Mouse (Mus musculus) midbrain, embryonic 12.5 days (tissue): Measurements from ENCODE around the gene Glrp1. TPM values are rescaled to one million over a fixed set of nuclear protein-coding genes. Genes with fewer than 3 reads are reported as not detected.

Experiments used
- ATAC-seq: fragments of 200-750 bp; cut with Nextera tagmentation; 2 replicates; pipeline ENCODE4 v1.8.0; 2017; ENCODE audit warnings: low read depth, moderate TSS enrichment, moderate library complexity; ENCODE audit not compliant: low FRiP score
- H3K27ac ChIP-seq: fragments of 300-500 bp; sonication (generic); replicated peaks from 2 replicates; pipeline ENCODE4 v1.5.1; 2016; ENCODE audit warnings: mild to moderate bottlenecking
- H3K27me3 ChIP-seq: fragments of 300-500 bp; sonication (generic); 2 replicates; pipeline ENCODE4 v1.6.1; 2016; ENCODE audit warnings: mild to moderate bottlenecking
- H3K36me3 ChIP-seq: fragments of 300-500 bp; sonication (generic); 2 replicates; pipeline ENCODE4 v1.6.1; 2016
- H3K4me1 ChIP-seq: fragments of 300-500 bp; sonication (generic); 2 replicates; pipeline ENCODE4 v1.6.1; 2016
- H3K4me2 ChIP-seq: fragments of 300-500 bp; sonication (generic); replicated peaks from 2 replicates; pipeline ENCODE4 v1.6.1; 2016; ENCODE audit warnings: mild to moderate bottlenecking, moderate library complexity
- H3K4me3 ChIP-seq: fragments of 300-500 bp; sonication (generic); 2 replicates; pipeline ENCODE4 v1.5.1; 2016; ENCODE audit warnings: mild to moderate bottlenecking
- H3K9ac ChIP-seq: fragments of 300-500 bp; sonication (generic); replicated peaks from 2 replicates; pipeline ENCODE4 v1.6.1; 2016; ENCODE audit warnings: mild to moderate bottlenecking, moderate library complexity
- H3K9me3 ChIP-seq: fragments of 300-500 bp; sonication (generic); 2 replicates; pipeline ENCODE4 v1.6.1; 2016; ENCODE audit warnings: mild to moderate bottlenecking
- WGBS: fragments of 180-500 bp; shearing (Covaris S2); methylation state at CpG from one replicate; pipeline ENCODE4 v1.1.7; 2016; 5-methylcytosine and 5-hydroxymethylcytosine counted together
- polyA plus RNA-seq: library from polyadenylated mRNA; unstranded; fragments of >200 nt; fragmentation: Nextera tagmentation; extraction: Ambion mirVana; gene quantifications from 2 replicates; pipeline ENCODE4 v1.2.1, GENCODE M21; 2016

Glrp1 gene
- polyA plus RNA-seq, 1 experiment from 2014 or later: not detected

- Histone ChIP-seq H3K27ac (no peak overlapping the region), H3K36me3 (no peaks in the 10 kb centered on the region), H3K27me3 (0 out of 2 replicates have a peak, but pooled peaks cover 3% of the 10 kb centered on the region), H3K4me2 (no peak overlapping the region), H3K4me1 (peaks cover 14% of the 10 kb centered on the region), H3K4me3 (no peak overlapping the region), H3K9me3 (no peaks in the 10 kb centered on the region), H3K9ac (no peak overlapping the region)
- no peak for ATAC-seq
- WGBS: 75% methylated on average over 2 of the region's 2 CpGs
Observed at GRCm38 (mm10) chr1:88473899-88474298, 36.0 kb downstream of the Glrp1 start.

GRCm38 (mm10) chr1:88472258-88472657 is 37.6 kb downstream of the Glrp1 start:
- no peak overlapping the region for H3K9ac ChIP-seq
- WGBS: 12% methylated on average over 6 of the region's 6 CpGs
- H3K4me1 ChIP-seq: peaks cover 6% of the 10 kb centered on the region
- no peak overlapping the region; the same call in 1 of the 2 replicates for H3K27ac ChIP-seq
- ATAC-seq: no peak
- 0 out of 2 replicates have a peak, but pooled peaks cover 3% of the 10 kb centered on the region for H3K27me3 ChIP-seq
- no peaks in the 10 kb centered on the region for H3K36me3 ChIP-seq
- H3K9me3 ChIP-seq: no peaks in the 10 kb centered on the region
- no peak overlapping the region for H3K4me3 ChIP-seq
- no peak overlapping the region for H3K4me2 ChIP-seq

- Histone ChIP-seq H3K4me1 (peaks cover 6% of the 10 kb centered on the region), H3K27ac (no peak overlapping the region), H3K9ac (no peak overlapping the region), H3K36me3 (no peaks in the 10 kb centered on the region), H3K9me3 (no peaks in the 10 kb centered on the region), H3K4me2 (no peak overlapping the region), H3K27me3 (0 out of 2 replicates have a peak, but pooled peaks cover 3% of the 10 kb centered on the region), H3K4me3 (no peak overlapping the region)
- ATAC-seq: no peak
- WGBS: 93% methylated on average over 4 of the region's 4 CpGs
Observed at GRCm38 (mm10) chr1:88469746-88470145, 40.1 kb downstream of the Glrp1 start.

- peaks cover 6% of the 10 kb centered on the region for H3K4me1 ChIP-seq
- no peaks in the 10 kb centered on the region for H3K36me3 ChIP-seq
- H3K9ac ChIP-seq: no peak overlapping the region
- 91% methylated on average over 2 of the region's 2 CpGs for WGBS
- no peak overlapping the region for H3K4me3 ChIP-seq
- no peak overlapping the region for H3K4me2 ChIP-seq
- no peak for ATAC-seq
- 0 out of 2 replicates have a peak, but pooled peaks cover 3% of the 10 kb centered on the region for H3K27me3 ChIP-seq
- H3K9me3 ChIP-seq: no peaks in the 10 kb centered on the region
- no peak overlapping the region for H3K27ac ChIP-seq
Observed at GRCm38 (mm10) chr1:88468335-88468734, 41.5 kb downstream of the Glrp1 start.

GRCm38 (mm10) chr1:88467866-88468265 is 42.0 kb downstream of the Glrp1 start:
- no peak for ATAC-seq
- no peak overlapping the region for H3K27ac ChIP-seq
- H3K4me3 ChIP-seq: no peak overlapping the region
- H3K27me3 ChIP-seq: 0 out of 2 replicates have a peak, but pooled peaks cover 3% of the 10 kb centered on the region
- WGBS: 75% methylated on average over 5 of the region's 5 CpGs
- H3K9ac ChIP-seq: no peak overlapping the region
- peaks cover 6% of the 10 kb centered on the region for H3K4me1 ChIP-seq
- no peaks in the 10 kb centered on the region for H3K36me3 ChIP-seq
- H3K9me3 ChIP-seq: no peaks in the 10 kb centered on the region
- no peak overlapping the region for H3K4me2 ChIP-seq

GRCm38 (mm10) chr1:88466325-88467064 is 43.4 kb downstream of the Glrp1 start:
- H3K4me1 ChIP-seq: peaks cover 8% of the 10 kb centered on the region; the same call in 1 of the 2 replicates
- no peak for ATAC-seq
- H3K4me3 ChIP-seq: no peak overlapping the region
- H3K36me3 ChIP-seq: no peaks in the 10 kb centered on the region
- no peak overlapping the region for H3K27ac ChIP-seq
- 74% methylated on average over 8 of the region's 8 CpGs for WGBS
- H3K27me3 ChIP-seq: 0 out of 2 replicates have a peak, but pooled peaks cover 2% of the 10 kb centered on the region
- no peak overlapping the region for H3K9ac ChIP-seq
- H3K9me3 ChIP-seq: no peaks in the 10 kb centered on the region
- H3K4me2 ChIP-seq: no peak overlapping the region

GRCm38 (mm10) chr1:88465722-88466121 is 44.1 kb downstream of the Glrp1 start:
- H3K9ac ChIP-seq: no peak overlapping the region
- WGBS: 69% methylated on average over 4 of the region's 4 CpGs
- peaks cover 8% of the 10 kb centered on the region; the same call in 1 of the 2 replicates for H3K4me1 ChIP-seq
- no peak for ATAC-seq
- no peaks in the 10 kb centered on the region for H3K9me3 ChIP-seq
- no peaks in the 10 kb centered on the region for H3K36me3 ChIP-seq
- no peak overlapping the region for H3K27ac ChIP-seq
- no peak overlapping the region for H3K4me3 ChIP-seq
- H3K4me2 ChIP-seq: no peak overlapping the region
- H3K27me3 ChIP-seq: no peaks in the 10 kb centered on the region

- H3K27ac ChIP-seq: no peak overlapping the region
- H3K27me3 ChIP-seq: no peaks in the 10 kb centered on the region
- H3K9me3 ChIP-seq: no peaks in the 10 kb centered on the region
- ATAC-seq: no peak
- H3K9ac ChIP-seq: no peak overlapping the region
- no peak overlapping the region for H3K4me2 ChIP-seq
- no peaks in the 10 kb centered on the region for H3K36me3 ChIP-seq
- no peak overlapping the region for H3K4me3 ChIP-seq
- H3K4me1 ChIP-seq: peaks cover 8% of the 10 kb centered on the region; the same call in 1 of the 2 replicates
- WGBS: 80% methylated on average over 6 of the region's 6 CpGs
Observed at GRCm38 (mm10) chr1:88464109-88464905, 45.6 kb downstream of the Glrp1 start.

GRCm38 (mm10) chr1:88463241-88463640 is 46.6 kb downstream of the Glrp1 start:
- Histone ChIP-seq H3K9me3 (no peaks in the 10 kb centered on the region), H3K9ac (no peak overlapping the region), H3K4me2 (no peak overlapping the region), H3K4me3 (no peak overlapping the region), H3K36me3 (no peaks in the 10 kb centered on the region), H3K27ac (no peak overlapping the region), H3K4me1 (peaks cover 8% of the 10 kb centered on the region; the same call in 1 of the 2 replicates), H3K27me3 (no peaks in the 10 kb centered on the region)
- WGBS: 97% methylated on average over 3 of the region's 3 CpGs
- ATAC-seq: no peak

- H3K27ac ChIP-seq: no peak overlapping the region
- no peak overlapping the region for H3K4me2 ChIP-seq
- no peak for ATAC-seq
- no peaks in the 10 kb centered on the region for H3K36me3 ChIP-seq
- no peaks in the 10 kb centered on the region for H3K9me3 ChIP-seq
- no peak overlapping the region for H3K4me3 ChIP-seq
- H3K4me1 ChIP-seq: peaks cover 8% of the 10 kb centered on the region; the same call in 1 of the 2 replicates
- H3K27me3 ChIP-seq: no peaks in the 10 kb centered on the region
- WGBS: 40% methylated on average over 6 of the region's 6 CpGs
- no peak overlapping the region for H3K9ac ChIP-seq
Observed at GRCm38 (mm10) chr1:88462484-88462883, 47.4 kb downstream of the Glrp1 start.

- no peak for ATAC-seq
- WGBS: 27% methylated on average over 1 of the region's 1 CpGs
- no peak overlapping the region for H3K4me2 ChIP-seq
Observed at GRCm38 (mm10) chr1:88461096-88461495, 48.8 kb downstream of the Glrp1 start.

GRCm38 (mm10) chr1:88459655-88460054 is 50.2 kb downstream of the Glrp1 start:
- Histone ChIP-seq H3K4me2 (no peak overlapping the region), H3K27me3 (no peaks in the 10 kb centered on the region), H3K9me3 (no peaks in the 10 kb centered on the region), H3K27ac (no peak overlapping the region), H3K9ac (no peak overlapping the region), H3K4me3 (no peak overlapping the region), H3K36me3 (no peaks in the 10 kb centered on the region), H3K4me1 (peaks cover 8% of the 10 kb centered on the region; the same call in 1 of the 2 replicates)
- WGBS: 83% methylated on average over 5 of the region's 5 CpGs
- no peak for ATAC-seq

More at GRCm38 (mm10) chr1:88461096-88461495, 48.8 kb downstream of the Glrp1 start:
- H3K36me3 ChIP-seq: no peaks in the 10 kb centered on the region
- no peak overlapping the region for H3K27ac ChIP-seq
- H3K9ac ChIP-seq: no peak overlapping the region
- H3K4me3 ChIP-seq: no peak overlapping the region
- no peaks in the 10 kb centered on the region for H3K27me3 ChIP-seq
- H3K4me1 ChIP-seq: peaks cover 8% of the 10 kb centered on the region; the same call in 1 of the 2 replicates
- no peaks in the 10 kb centered on the region for H3K9me3 ChIP-seq
